Mouse (Mus musculus): ENCODE measurements around the gene Znrf2.

DNA sequence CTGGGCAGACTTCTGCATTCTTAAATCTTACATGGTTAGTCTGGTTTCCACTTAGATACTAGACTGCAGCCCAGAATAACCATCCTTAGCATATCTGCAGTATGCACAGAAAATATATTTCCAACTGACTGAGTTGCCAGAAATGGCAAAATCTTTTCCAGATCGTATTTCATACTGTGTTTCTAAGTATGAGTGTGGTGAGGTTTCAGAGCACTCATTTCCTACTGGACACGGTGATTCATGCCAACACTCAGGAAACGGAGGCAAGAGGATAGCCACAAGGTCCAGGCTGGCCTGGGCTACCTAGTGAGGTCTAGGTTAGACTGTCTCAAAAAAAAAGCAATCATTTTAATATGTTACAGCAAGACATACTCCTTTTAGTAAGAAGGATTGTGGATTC, 74.7 kb downstream of the Znrf2 start:
- no peak for TF ChIP-seq CTCF (IDR thresholded peaks at IDR 0.05; ENCODE audit: insufficient read depth, low read depth, low read length)
- no peak for TF ChIP-seq POLR2A (IDR thresholded peaks at IDR 0.05; ENCODE audit: insufficient read depth, low read depth, low read length)

All from olfactory bulb, adult 2 months (tissue).